Mouse (Mus musculus) embryonic facial prominence, embryonic 13.5 days (tissue): Measurements from ENCODE around the gene Itpr2. TPM values are rescaled to one million over a fixed set of nuclear protein-coding genes. Genes with fewer than 3 reads are reported as not detected.

Experiments used
- ATAC-seq: fragments of 200-750 bp; cut with Nextera tagmentation; 2 replicates; pipeline ENCODE4 v1.8.0; 2017; ENCODE audit warnings: low read depth; ENCODE audit not compliant: insufficient number of reproducible peaks, insufficient read depth, low FRiP score, low TSS enrichment
- H3K27ac ChIP-seq: fragments of 300-500 bp; sonication (generic); 2 replicates; pipeline ENCODE4 v1.5.1; 2015; ENCODE audit warnings: moderate library complexity, mild to moderate bottlenecking, inconsistent platforms
- H3K27me3 ChIP-seq: fragments of 300-500 bp; sonication (generic); 2 replicates; pipeline ENCODE4 v1.6.1; 2015; ENCODE audit warnings: mild to moderate bottlenecking, inconsistent platforms
- H3K36me3 ChIP-seq: fragments of 300-500 bp; sonication (generic); 2 replicates; pipeline ENCODE4 v1.6.1; 2015; ENCODE audit warnings: mild to moderate bottlenecking, inconsistent platforms
- H3K4me1 ChIP-seq: fragments of 300-500 bp; sonication (generic); 2 replicates; pipeline ENCODE4 v1.6.1; 2015; ENCODE audit warnings: inconsistent platforms
- H3K4me2 ChIP-seq: fragments of 300-500 bp; sonication (generic); 2 replicates; pipeline ENCODE4 v1.6.1; 2015; ENCODE audit warnings: moderate library complexity, mild to moderate bottlenecking, inconsistent platforms
- H3K4me3 ChIP-seq: fragments of 300-500 bp; sonication (generic); 2 replicates; pipeline ENCODE4 v1.5.1; 2015; ENCODE audit warnings: mild to moderate bottlenecking, inconsistent platforms
- H3K9ac ChIP-seq: fragments of 300-500 bp; sonication (generic); 2 replicates; pipeline ENCODE4 v1.6.1; 2015; ENCODE audit warnings: mild to moderate bottlenecking, inconsistent platforms
- H3K9me3 ChIP-seq: fragments of 300-500 bp; sonication (generic); 2 replicates; pipeline ENCODE4 v1.6.1; 2016; ENCODE audit warnings: inconsistent platforms
- WGBS: fragments of 180-500 bp; shearing (Covaris S2); methylation state at CpG from one replicate; pipeline ENCODE4 v1.1.7; 2015; ENCODE audit warnings: mixed read lengths; 5-methylcytosine and 5-hydroxymethylcytosine counted together
- polyA plus RNA-seq: library from polyadenylated mRNA; unstranded; fragments of >200 nt; fragmentation: Nextera tagmentation; extraction: Ambion mirVana; gene quantifications from 2 replicates; pipeline ENCODE4 v1.2.1, GENCODE M21; 2015

Gene Itpr2
- polyA plus RNA-seq, 1 experiment from 2014 or later = 9.3 TPM

DNA sequence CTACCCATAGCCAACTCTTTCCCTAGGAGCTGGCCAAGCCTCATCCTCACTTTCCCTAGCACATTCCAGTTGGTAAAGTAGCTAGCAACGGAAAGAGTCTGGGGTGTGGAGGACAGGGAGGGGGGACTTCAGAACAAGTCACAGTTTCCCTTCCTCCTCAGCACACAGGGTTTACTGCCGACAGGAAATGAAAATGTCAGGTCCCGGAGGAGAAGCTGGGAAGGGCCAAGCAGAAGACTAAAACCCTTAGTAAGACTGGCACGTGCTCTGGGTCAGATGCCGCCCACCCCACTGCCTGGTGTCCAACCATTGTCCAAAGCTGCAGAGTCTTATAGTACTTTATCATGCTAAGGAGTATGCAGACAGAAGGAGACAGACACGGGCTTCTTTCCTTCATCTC lies 293.0 kb downstream of the Itpr2 start:
- Histone ChIP-seq H3K9ac (no peak overlapping the region), H3K4me2 (no peak overlapping the region), H3K27ac (no peak overlapping the region), H3K36me3 (no peaks in the 10 kb centered on the region), H3K4me1 (no peaks in the 10 kb centered on the region), H3K9me3 (no peaks in the 10 kb centered on the region), H3K4me3 (no peak overlapping the region), H3K27me3 (no peaks in the 10 kb centered on the region)
- 64% methylated on average over 6 of the region's 6 CpGs for WGBS
- ATAC-seq = no peak

DNA sequence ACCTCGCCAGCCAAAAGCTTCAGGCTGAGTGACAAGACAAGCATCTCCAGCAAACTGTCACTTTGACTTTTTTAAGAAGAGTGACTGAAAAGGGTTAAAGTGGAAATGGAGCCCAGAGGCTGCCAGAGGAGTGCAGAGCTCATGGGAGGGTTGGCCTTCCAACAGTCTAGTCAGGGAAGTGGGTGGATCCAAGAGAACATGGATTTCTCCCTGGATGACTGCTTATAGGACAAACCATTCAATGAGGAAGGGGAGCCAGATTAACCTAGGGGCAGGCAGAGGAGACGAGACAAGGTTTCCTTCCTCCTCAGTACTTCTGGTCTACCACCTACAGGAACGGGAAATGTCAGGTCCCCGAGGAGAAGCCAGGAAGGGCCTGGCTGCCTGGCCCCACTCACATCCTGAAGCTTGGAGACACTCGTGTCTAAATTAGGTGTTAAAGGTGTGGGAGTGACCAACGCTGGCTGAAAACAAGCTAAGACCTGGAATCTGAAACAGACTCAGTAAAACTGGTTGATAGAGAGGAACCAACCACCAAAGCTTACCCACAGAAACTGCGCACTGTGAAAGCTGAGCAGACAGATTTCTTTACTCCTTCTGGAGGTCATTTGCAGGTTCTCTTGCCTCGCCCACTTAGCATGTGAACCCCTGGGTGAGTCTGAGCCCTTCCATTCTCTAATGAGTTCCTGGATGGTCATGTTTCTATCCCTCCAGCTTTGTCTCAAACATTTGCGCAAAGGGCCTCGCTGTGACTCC lies 294.6 kb downstream of the Itpr2 start:
- H3K27ac ChIP-seq = no peak overlapping the region
- H3K9me3 ChIP-seq = no peaks in the 10 kb centered on the region
- H3K36me3 ChIP-seq = no peaks in the 10 kb centered on the region
- WGBS = 78% methylated on average over 10 of the region's 10 CpGs
- H3K27me3 ChIP-seq = no peaks in the 10 kb centered on the region
- H3K9ac ChIP-seq = no peak overlapping the region
- no peak for ATAC-seq
- no peak overlapping the region for H3K4me3 ChIP-seq
- H3K4me2 ChIP-seq = no peak overlapping the region
- no peaks in the 10 kb centered on the region for H3K4me1 ChIP-seq

DNA sequence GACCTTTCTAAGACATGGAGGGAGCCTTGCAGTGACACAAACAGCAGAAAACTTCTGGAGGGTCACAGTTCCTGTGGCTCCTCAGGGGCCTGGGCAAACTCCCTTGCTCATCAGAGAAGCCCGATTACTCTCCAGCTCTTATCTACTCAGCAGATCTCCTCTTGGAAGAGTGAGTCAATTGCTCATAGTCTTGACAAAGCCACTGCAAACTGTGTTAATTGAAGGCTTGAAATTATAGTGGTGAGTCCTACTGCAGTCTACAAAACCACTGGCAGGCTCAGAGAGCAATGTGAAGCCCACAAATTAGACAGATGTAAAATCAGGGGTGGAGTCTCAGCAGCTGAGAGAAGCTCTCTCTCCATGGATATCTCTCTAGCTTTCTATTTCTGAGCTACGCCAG lies 296.9 kb downstream of the Itpr2 start:
- Histone ChIP-seq H3K4me1 (no peaks in the 10 kb centered on the region), H3K27ac (no peak overlapping the region), H3K4me3 (no peak overlapping the region), H3K36me3 (no peaks in the 10 kb centered on the region), H3K9me3 (no peaks in the 10 kb centered on the region), H3K4me2 (no peak overlapping the region), H3K9ac (no peak overlapping the region), H3K27me3 (no peaks in the 10 kb centered on the region)
- ATAC-seq = no peak
- WGBS = 46% methylated on average over 2 of the region's 2 CpGs

DNA sequence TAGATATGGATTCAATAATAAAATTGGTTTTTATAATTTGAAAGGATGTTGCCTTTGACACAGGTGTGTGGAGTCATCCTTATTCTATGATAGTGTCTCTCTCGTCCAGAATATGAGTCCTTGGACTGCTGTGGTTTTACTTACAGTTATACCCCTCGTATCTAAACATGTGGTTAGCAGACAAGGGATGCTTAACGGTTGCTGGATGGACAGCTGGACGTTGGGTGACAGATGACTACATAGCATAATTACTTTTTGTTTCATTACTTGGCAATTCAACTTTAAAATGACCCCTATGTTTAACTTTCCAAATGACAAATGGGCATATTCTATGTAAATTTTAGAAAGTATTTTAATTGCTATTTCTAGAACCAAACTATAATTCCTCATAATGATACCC lies 297.6 kb downstream of the Itpr2 start:
- H3K36me3 ChIP-seq = no peaks in the 10 kb centered on the region
- no peaks in the 10 kb centered on the region for H3K27me3 ChIP-seq
- no peaks in the 10 kb centered on the region for H3K4me1 ChIP-seq
- H3K4me3 ChIP-seq = no peak overlapping the region
- 64% methylated on average over 4 of the region's 4 CpGs for WGBS
- H3K9ac ChIP-seq = no peak overlapping the region
- H3K9me3 ChIP-seq = no peaks in the 10 kb centered on the region
- ATAC-seq = no peak
- H3K27ac ChIP-seq = no peak overlapping the region
- no peak overlapping the region for H3K4me2 ChIP-seq

DNA sequence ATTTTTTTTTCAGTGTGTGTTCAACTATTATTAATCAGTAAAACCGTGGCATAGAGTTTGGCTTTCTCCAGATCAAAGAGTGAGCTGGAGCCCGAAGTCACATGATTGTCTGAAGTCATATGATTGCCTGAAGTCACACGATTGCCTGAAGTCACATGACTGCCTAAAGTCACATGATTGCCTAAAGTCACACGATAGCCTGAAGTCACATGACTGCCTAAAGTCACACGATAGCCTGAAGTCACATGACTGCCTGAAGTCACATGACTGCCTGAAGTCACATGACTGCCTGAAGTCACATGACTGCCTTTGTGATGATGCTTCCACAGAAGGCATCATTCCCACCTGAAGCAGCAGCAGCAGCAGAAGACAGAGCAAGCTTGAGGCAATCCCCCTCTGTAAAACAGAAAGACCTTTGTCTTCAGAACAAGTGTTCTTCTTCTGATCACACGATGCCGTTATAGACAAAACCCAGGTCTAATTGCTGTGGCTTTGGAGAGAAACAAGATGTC lies 304.1 kb downstream of the Itpr2 start:
- ATAC-seq = no peak

DNA sequence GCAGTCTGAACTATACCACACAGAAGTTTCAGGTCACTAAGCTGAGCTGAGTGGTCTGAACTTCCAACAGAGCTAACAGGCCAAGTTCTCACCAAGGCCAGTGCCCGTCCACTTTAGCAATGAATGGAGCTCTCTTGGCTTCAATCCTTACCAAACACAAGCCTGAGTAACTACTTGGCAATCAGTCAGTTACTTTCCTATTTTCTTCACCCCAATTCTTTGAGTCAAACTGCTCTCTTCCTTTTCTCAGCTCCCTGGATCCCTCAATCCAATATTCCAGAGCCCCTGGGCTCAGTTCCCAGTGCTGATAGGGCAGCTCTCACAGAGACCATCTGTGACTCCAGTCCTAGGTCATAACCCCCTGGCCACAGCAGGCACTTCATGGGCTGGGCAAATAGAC lies 305.3 kb downstream of the Itpr2 start:
- Histone ChIP-seq H3K4me1 (no peaks in the 10 kb centered on the region), H3K27ac (no peak overlapping the region), H3K9me3 (peaks cover 6% of the 10 kb centered on the region; the same call in 1 of the 2 replicates), H3K4me3 (no peak overlapping the region), H3K36me3 (0 out of 2 replicates have a peak, but pooled peaks cover 5% of the 10 kb centered on the region), H3K4me2 (no peak overlapping the region), H3K9ac (no peak overlapping the region), H3K27me3 (no peaks in the 10 kb centered on the region)
- no peak for ATAC-seq
- 85% methylated on average over 1 of the region's 1 CpGs for WGBS

More for the DNA sequence above, 304.1 kb downstream of the Itpr2 start:
- Histone ChIP-seq H3K9me3 (peaks cover 6% of the 10 kb centered on the region; the same call in 1 of the 2 replicates), H3K36me3 (0 out of 2 replicates have a peak, but pooled peaks cover 5% of the 10 kb centered on the region), H3K27ac (no peak overlapping the region), H3K27me3 (no peaks in the 10 kb centered on the region), H3K9ac (no peak overlapping the region), H3K4me1 (no peaks in the 10 kb centered on the region), H3K4me2 (no peak overlapping the region), H3K4me3 (no peak overlapping the region)
- 93% methylated on average over 7 of the region's 7 CpGs for WGBS

DNA sequence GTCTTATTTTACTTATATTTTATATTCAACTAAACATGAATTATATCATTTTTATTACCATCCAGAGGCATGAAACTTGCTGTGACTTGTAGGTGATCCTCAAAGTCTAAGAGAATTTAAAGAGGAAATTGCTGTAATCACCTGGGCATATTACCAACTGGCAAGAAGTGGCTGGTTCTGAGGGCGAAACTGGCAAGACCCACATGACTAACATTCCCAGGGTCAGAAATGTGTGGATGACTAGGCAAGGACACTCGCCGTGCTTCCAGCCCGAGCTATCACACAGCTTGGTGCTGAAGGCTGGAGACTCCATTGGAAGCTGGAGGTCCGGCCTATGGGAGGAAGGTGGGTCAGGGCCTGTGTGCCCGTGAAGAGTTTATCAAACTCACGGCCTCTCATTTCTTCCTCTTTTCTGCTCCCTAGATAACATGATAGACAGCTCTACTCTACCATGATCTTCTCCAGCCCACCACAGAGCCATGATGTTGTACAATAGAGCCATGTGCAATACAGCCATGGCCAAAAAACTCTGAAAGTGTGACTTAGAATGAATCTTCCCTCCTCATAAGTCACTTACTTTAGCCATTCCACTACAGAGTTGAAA lies 306.1 kb downstream of the Itpr2 start:
- WGBS = 91% methylated on average over 7 of the region's 7 CpGs
- ATAC-seq = no peak
- no peaks in the 10 kb centered on the region for H3K27me3 ChIP-seq
- H3K36me3 ChIP-seq = 0 out of 2 replicates have a peak, but pooled peaks cover 5% of the 10 kb centered on the region
- no peaks in the 10 kb centered on the region for H3K4me1 ChIP-seq
- no peak overlapping the region for H3K4me3 ChIP-seq
- no peak overlapping the region for H3K4me2 ChIP-seq
- H3K27ac ChIP-seq = no peak overlapping the region
- no peak overlapping the region for H3K9ac ChIP-seq
- H3K9me3 ChIP-seq = peaks cover 6% of the 10 kb centered on the region; the same call in 1 of the 2 replicates

DNA sequence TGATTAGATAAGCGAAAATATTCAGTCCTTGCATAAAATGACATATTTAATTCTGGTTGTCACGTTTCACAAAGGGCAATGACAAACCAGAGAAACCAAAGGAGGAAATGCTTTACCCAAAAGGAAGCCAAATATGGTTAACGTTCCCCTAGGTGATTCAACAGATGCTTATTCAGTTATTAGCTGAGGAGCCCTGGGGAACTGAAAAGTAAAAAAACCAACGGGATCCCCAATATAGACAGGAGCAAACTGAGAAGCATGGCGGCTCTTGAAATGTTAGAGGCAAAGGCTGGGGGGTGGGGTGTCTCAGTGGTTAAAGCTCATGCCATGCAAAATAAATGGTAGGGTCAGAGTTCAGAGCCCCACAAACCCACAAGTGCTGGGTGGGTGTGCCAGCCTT lies 310.1 kb downstream of the Itpr2 start:
- ATAC-seq = no peak
- 0 out of 2 replicates have a peak, but pooled peaks cover 3% of the 10 kb centered on the region for H3K4me1 ChIP-seq
- H3K9me3 ChIP-seq = peaks cover 6% of the 10 kb centered on the region; the same call in 1 of the 2 replicates
- no peaks in the 10 kb centered on the region for H3K27me3 ChIP-seq
- no peak overlapping the region for H3K27ac ChIP-seq
- H3K36me3 ChIP-seq = 0 out of 2 replicates have a peak, but pooled peaks cover 5% of the 10 kb centered on the region
- 71% methylated on average over 5 of the region's 5 CpGs for WGBS
- no peak overlapping the region for H3K4me3 ChIP-seq
- no peak overlapping the region for H3K4me2 ChIP-seq
- H3K9ac ChIP-seq = no peak overlapping the region

DNA sequence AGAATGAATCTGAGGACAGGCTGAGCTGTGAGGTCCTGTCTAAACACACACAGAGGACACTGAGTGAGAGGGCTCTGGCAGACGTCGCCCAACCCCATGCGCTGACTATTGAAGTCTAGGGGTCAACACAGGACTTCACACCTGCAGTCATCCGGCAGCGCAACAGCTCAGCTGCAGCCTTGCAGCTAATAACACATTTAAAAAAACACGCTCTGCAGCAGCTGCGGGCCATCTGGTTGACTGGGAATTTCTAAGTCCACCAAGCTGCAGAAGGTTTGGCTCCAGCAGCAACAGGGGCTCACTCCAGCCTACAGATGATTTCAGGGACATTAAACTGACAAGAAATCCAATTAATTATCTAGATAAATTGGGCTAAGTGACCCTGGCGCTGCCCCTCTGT lies 312.0 kb downstream of the Itpr2 start:
- H3K27me3 ChIP-seq = no peaks in the 10 kb centered on the region
- H3K4me2 ChIP-seq = no peak overlapping the region
- H3K36me3 ChIP-seq = 0 out of 2 replicates have a peak, but pooled peaks cover 5% of the 10 kb centered on the region
- WGBS = 64% methylated on average over 8 of the region's 8 CpGs
- H3K9ac ChIP-seq = no peak overlapping the region
- no peak overlapping the region for H3K4me3 ChIP-seq
- 0 out of 2 replicates have a peak, but pooled peaks cover 3% of the 10 kb centered on the region for H3K4me1 ChIP-seq
- H3K27ac ChIP-seq = no peak overlapping the region
- no peak for ATAC-seq
- peaks cover 6% of the 10 kb centered on the region; the same call in 1 of the 2 replicates for H3K9me3 ChIP-seq

DNA sequence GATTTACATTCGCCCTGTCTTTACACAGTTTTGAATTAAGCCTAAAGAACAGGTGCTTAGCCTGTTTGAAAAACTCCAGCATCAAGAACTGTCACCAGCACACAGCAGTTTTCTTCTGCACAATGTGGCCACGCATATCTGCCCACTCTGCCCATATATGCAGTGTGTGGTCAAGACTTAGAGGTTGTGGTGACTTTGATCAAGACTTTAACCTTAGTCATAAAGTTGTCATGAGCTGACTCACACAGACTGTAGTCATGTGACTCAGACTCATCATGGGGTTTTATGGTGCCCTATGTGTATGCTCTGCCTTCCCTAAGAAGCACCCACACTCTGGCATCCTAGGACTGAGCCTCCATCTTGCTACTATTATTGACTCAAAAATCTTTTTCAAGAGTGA lies 316.5 kb downstream of the Itpr2 start:
- no peak for ATAC-seq
- no peaks in the 10 kb centered on the region for H3K9me3 ChIP-seq
- no peak overlapping the region for H3K4me3 ChIP-seq
- 0 out of 2 replicates have a peak, but pooled peaks cover 5% of the 10 kb centered on the region for H3K4me1 ChIP-seq
- no peak overlapping the region for H3K27ac ChIP-seq
- H3K4me2 ChIP-seq = no peak overlapping the region
- no peaks in the 10 kb centered on the region for H3K36me3 ChIP-seq
- no peak overlapping the region for H3K9ac ChIP-seq
- no peaks in the 10 kb centered on the region for H3K27me3 ChIP-seq
- 90% methylated on average over 2 of the region's 2 CpGs for WGBS

DNA sequence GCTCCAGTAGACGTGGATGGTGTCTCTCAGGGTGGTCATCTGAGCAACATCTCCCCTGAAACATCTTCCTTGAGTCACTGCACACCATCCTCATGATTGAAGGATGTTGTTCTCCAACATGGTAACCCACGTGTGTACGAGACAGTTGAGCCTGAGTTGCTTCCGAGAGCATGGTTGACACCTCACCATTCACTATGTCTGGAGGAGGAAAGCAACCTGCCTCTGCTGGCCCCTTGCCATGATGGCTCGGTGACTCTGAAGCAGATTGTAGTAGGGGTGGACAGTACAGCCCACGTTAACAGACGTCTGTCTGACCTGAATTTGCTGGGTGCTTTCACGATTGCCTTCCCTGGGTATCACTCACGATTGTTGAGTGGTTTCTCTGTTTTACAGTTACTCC lies 317.3 kb downstream of the Itpr2 start:
- 90% methylated on average over 9 of the region's 9 CpGs for WGBS
- no peak for ATAC-seq
- Histone ChIP-seq H3K4me1 (0 out of 2 replicates have a peak, but pooled peaks cover 3% of the 10 kb centered on the region), H3K36me3 (no peaks in the 10 kb centered on the region), H3K4me2 (no peak overlapping the region), H3K27ac (no peak overlapping the region), H3K9ac (no peak overlapping the region), H3K4me3 (no peak overlapping the region), H3K9me3 (no peaks in the 10 kb centered on the region), H3K27me3 (no peaks in the 10 kb centered on the region)
